Mouse (Mus musculus): ENCODE measurements around the gene Ptprc.

GRCm38 (mm10) chr1:138185904-138186303 lies 10.4 kb upstream of the Ptprc start:
- TF ChIP-seq HCFC1 (IDR thresholded peaks at IDR 0.05; ENCODE audit: borderline replicate concordance, insufficient read depth, low read length) (no peak), MAFK (IDR thresholded peaks at IDR 0.05; ENCODE audit: insufficient read depth, low read depth, low read length) (no peak), ZC3H11A (IDR thresholded peaks at IDR 0.05; ENCODE audit: borderline replicate concordance, low read depth, low read length) (no peak), CHD2 (IDR thresholded peaks at IDR 0.05; ENCODE audit: low read depth, low read length) (no peak)
